ENCODE assay signal across 15 mouse cellular contexts in the genomic region with DNA sequence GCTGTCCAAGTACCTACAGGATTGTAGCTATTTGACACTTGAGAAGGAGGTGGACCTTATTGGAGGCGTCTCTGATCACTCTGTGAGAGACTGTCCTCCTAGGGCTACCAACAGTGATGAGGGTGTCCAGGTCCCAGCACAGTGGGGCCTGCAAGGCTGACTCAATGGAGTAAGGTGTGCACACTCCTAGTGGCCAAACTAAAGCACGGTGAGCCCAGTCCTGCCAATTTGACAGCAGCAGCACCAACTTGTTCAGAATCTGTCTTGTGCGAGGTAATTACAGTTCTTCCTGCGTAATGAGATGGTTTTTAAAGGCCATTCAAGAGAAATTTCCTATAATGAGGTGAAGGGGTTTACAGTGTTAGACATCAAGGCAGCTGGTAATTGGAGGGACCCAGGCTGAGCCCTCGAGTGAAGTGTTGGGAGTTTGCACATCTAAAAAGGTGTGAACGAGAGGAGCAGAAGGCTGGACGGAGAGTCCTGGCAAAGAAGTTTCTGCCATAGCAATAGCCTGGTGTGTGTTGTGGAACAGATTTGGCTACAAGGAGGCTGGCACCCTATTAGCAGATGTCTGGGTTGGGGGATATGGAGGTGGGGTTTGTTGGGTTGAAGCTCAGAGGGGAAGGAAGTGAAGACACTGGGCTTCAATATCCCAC.
"Had no signal": no experiment of that assay in that cellular context is flagged by ENCODE, and none has a peak within 500 bp of the region (broad histone marks: within the 10 kb centered on the region; RNA-seq: fewer than 3 reads in every experiment).

No protein-coding gene starts in this region.

- H3K27me3 ChIP-seq: midbrain, embryonic 13.5 days; midbrain, embryonic 15.5 days; neural tube, embryonic 12.5 days; stomach, embryonic 15.5 days had no signal

- H3K36me3 ChIP-seq: midbrain, embryonic 13.5 days; midbrain, embryonic 15.5 days; neural tube, embryonic 12.5 days; stomach, embryonic 15.5 days had no signal

- H3K4me1 ChIP-seq: megakaryocyte, embryonic 14.5 days; stomach, embryonic 15.5 days had no signal

- ATAC-seq: midbrain, embryonic 13.5 days; midbrain, embryonic 15.5 days had no signal

- H3K27ac ChIP-seq: macrophage; midbrain, embryonic 13.5 days; midbrain, embryonic 15.5 days; neural tube, embryonic 12.5 days; stomach, embryonic 15.5 days; stomach, postnatal 0 days had no signal

- H3K9me3 ChIP-seq: midbrain, embryonic 13.5 days; midbrain, embryonic 15.5 days; neural tube, embryonic 12.5 days; stomach, embryonic 15.5 days had no signal

- H3K4me3 ChIP-seq: megakaryocyte, embryonic 14.5 days; midbrain, embryonic 13.5 days; midbrain, embryonic 15.5 days; neural tube, embryonic 12.5 days; stomach, embryonic 15.5 days had no signal

- DNase-seq: lung, embryonic 14.5 days; lung, postnatal 14 days; lung, postnatal 36 days; right cerebral cortex, postnatal 14 days; thymus, adult 2 months; thymus, postnatal 25 days; thymus, postnatal 4 days had no signal

- H3K9ac ChIP-seq: lung, embryonic 14.5 days; midbrain, embryonic 13.5 days; midbrain, embryonic 15.5 days; neural tube, embryonic 12.5 days; stomach, embryonic 15.5 days had no signal

- H3K4me2 ChIP-seq: lung, embryonic 14.5 days; midbrain, embryonic 11.5 days; midbrain, embryonic 13.5 days; midbrain, embryonic 15.5 days; neural tube, embryonic 12.5 days; stomach, embryonic 15.5 days had no signal
